Mouse (Mus musculus) spleen, adult 2 months (tissue): ENCODE results near the gene Pde2a.

Source experiments
- CTCF ChIP-seq: fragments of 200-500 bp; IDR thresholded peaks from 2 replicates; pipeline ENCODE4 v1.5.1; 2011; ENCODE audit warnings: mild to moderate bottlenecking, inconsistent platforms; ENCODE audit not compliant: insufficient read depth, insufficient read length, insufficient replicate concordance; ENCODE audit errors: extremely low read depth
- POLR2A ChIP-seq: fragments of 200-500 bp; IDR thresholded peaks from 2 replicates; pipeline ENCODE4 v1.6.1; 2011; ENCODE audit warnings: low read depth, low read length, inconsistent platforms

GRCm38 (mm10) chr7:101384931-101385330 is 36.6 kb upstream of the Pde2a start:
- no peak for TF ChIP-seq CTCF
- TF ChIP-seq POLR2A, result no peak
